Mouse (Mus musculus) testis, adult 2 months (tissue): ENCODE measurements around the gene Olfr1448.

Experiments used
- CTCF ChIP-seq: fragments of 200-500 bp; IDR thresholded peaks from 2 replicates; pipeline ENCODE4 v1.5.1; 2012; ENCODE audit warnings: low read depth, mild to moderate bottlenecking, inconsistent platforms, low read length, moderate library complexity; ENCODE audit not compliant: control insufficient read depth, insufficient read depth, insufficient replicate concordance
- POLR2A ChIP-seq: fragments of 200-500 bp; IDR thresholded peaks from 2 replicates; pipeline ENCODE4 v1.6.1; 2012; ENCODE audit warnings: low read depth, mild to moderate bottlenecking, inconsistent platforms, low read length, moderate library complexity; ENCODE audit not compliant: control insufficient read depth

GRCm38 (mm10) chr19:12930540-12930939 lies 6.3 kb upstream of the Olfr1448 start, which contains the start of gene Olfr1449:
- TF ChIP-seq CTCF, result no peak
- no peak for TF ChIP-seq POLR2A
